Mouse (Mus musculus): ENCODE data around the gene Gm10718. TPM values are rescaled to one million over a fixed set of nuclear protein-coding genes. Genes with fewer than 3 reads are reported as not detected.
"Not testable (repeated sequence)": the region's sequence is repeated elsewhere in the genome, so short reads cannot be mapped to it uniquely, and the experiment has no call there.

Gene Gm10718
- polyA plus RNA-seq, 1 experiment from 2014 or later, result not detected

GRCm38 (mm10) chr9:3036577-3036976 is 13.2 kb downstream of the Gm10718 start, which contains the start of gene Gm10715:
TSS of gene Gm10715 (plus strand) at chr9:3036877.
- H3K27me3 ChIP-seq (replicated peaks; ENCODE audit: control insufficient read depth, insufficient read depth, low read length); H3K27ac ChIP-seq (ENCODE audit: low read length): not testable (repeated sequence)
- 78% methylated on average over 6 of the region's 8 CpGs for WGBS

DNA sequence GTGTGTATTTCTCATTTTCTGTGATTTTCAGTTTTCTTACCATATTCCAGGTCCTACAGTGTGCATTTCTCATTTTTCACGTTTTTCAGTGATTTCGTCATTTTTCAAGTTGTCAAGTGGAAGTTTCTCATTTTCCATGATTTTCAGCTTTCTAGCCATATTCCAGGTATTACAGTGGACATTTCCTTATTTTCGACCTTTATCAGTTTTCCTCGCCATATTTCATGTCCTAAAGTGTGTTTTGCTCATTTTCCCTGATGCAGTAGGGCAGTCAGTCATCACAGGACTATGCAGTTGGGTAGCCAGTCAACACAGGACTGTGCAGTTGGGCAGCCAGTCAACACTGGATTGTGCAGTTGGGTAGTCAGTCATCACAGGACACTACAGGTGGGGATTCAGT is 14.8 kb downstream of the Gm10718 start:
- H3K36me3 ChIP-seq (ENCODE audit: control insufficient read depth, insufficient read depth); H3K9me3 ChIP-seq (ENCODE audit: control insufficient read depth, low read length); ATAC-seq; H3K4me3 ChIP-seq (replicated peaks; ENCODE audit: low read length); H3K27ac ChIP-seq (ENCODE audit: low read length); H3K4me2 ChIP-seq (ENCODE audit: low read length); H3K9ac ChIP-seq (replicated peaks; ENCODE audit: low read depth, low read length); H3K27me3 ChIP-seq (replicated peaks; ENCODE audit: control insufficient read depth, insufficient read depth, low read length); H3K4me1 ChIP-seq (replicated peaks; ENCODE audit: control insufficient read depth, insufficient read depth, low read length): not testable (repeated sequence)
- 67% methylated on average over 4 of the region's 4 CpGs for WGBS

More at GRCm38 (mm10) chr9:3036577-3036976, 13.2 kb downstream of the Gm10718 start, which contains the start of gene Gm10715:
- H3K4me1 ChIP-seq (replicated peaks; ENCODE audit: control insufficient read depth, insufficient read depth, low read length); H3K9ac ChIP-seq (replicated peaks; ENCODE audit: low read depth, low read length); H3K4me2 ChIP-seq (ENCODE audit: low read length); ATAC-seq; H3K36me3 ChIP-seq (ENCODE audit: control insufficient read depth, insufficient read depth); H3K4me3 ChIP-seq (replicated peaks; ENCODE audit: low read length); H3K9me3 ChIP-seq (ENCODE audit: control insufficient read depth, low read length): not testable (repeated sequence)

Small RNAs within 50 kb of the gene (microRNA-seq; reads per million reads assigned to microRNA genes)
- gene Mir101c, result not detected

Other genes starting within 250 kb of the Gm10718 start
- not detected in 2 replicates for gene Gm10722, start 22.6 kb upstream of the Gm10718 start, polyA plus RNA-seq (2015; fragmentation: Nextera tagmentation; extraction: Ambion mirVana)
- gene Gm11168, start 20.2 kb upstream of the Gm10718 start, polyA plus RNA-seq (2015; fragmentation: Nextera tagmentation; extraction: Ambion mirVana), result not detected in 2 replicates
- gene Gm10721, start 10.4 kb upstream of the Gm10718 start, polyA plus RNA-seq (2015; fragmentation: Nextera tagmentation; extraction: Ambion mirVana), result not detected in 2 replicates
- not detected in 2 replicates for gene Gm10720, start 7.9 kb upstream of the Gm10718 start, polyA plus RNA-seq (2015; fragmentation: Nextera tagmentation; extraction: Ambion mirVana)
- not detected in 2 replicates for gene Gm10719, start 6.1 kb upstream of the Gm10718 start, polyA plus RNA-seq (2015; fragmentation: Nextera tagmentation; extraction: Ambion mirVana)
- gene Gm10717, start 1.9 kb downstream of the Gm10718 start, polyA plus RNA-seq (2015; fragmentation: Nextera tagmentation; extraction: Ambion mirVana), result not detected in 2 replicates
- gene Gm17535, start 11.1 kb downstream of the Gm10718 start, polyA plus RNA-seq (2015; fragmentation: Nextera tagmentation; extraction: Ambion mirVana), result not detected in 2 replicates
- gene Gm10715, start 13.3 kb downstream of the Gm10718 start, polyA plus RNA-seq (2015; fragmentation: Nextera tagmentation; extraction: Ambion mirVana), result not detected in 2 replicates

Data from forebrain, embryonic 16.5 days (tissue).